Mouse (Mus musculus): Measurements from ENCODE around the gene Dot1l.

Dot1l gene

DNA sequence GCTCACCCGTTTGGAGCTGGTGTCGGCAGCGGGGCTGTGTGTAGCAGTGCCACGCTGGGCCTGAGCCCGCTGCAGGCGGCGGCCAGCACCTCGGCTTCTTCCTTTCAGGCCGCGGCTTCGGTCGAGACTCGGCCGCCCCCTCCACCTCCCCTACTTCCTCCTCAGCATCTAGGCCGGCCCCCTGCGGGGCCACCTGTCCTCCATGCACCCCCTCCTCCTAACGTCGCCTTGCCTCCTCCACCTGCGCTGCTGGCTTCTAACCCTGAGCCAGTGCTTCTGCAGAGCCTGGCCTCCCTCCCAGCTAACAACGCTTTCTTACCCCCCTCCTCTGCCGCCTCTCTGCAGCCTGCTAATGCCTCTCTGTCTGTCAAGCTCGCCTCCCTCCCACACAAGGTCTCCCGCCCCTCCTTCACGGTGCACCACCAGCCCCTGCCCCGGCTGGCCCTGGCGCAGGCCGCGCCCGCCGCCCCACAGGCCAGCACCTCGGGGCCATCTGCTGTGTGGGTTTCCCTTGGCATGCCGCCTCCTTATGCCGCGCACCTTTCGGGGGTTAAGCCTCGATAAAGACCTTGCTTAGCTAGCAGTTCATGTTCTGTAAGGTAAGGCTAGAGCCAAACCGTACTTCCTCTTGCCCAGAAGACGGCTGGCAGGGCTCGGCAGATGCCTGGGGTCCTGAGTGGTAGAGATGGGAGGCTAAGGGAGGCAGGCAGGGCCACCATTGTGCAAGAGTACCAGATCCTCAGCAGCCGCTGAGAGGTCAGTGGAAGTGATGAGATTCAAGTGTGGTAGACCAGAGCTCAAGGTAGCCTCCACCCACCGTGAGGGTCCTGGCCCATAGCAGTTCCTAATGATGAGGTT is 37.4 kb downstream of the Dot1l start:
- DNase-seq (ENCODE audit: low spot score in 2 of 2) = peak in 1 of 2 experiments; percentile 41

DNA sequence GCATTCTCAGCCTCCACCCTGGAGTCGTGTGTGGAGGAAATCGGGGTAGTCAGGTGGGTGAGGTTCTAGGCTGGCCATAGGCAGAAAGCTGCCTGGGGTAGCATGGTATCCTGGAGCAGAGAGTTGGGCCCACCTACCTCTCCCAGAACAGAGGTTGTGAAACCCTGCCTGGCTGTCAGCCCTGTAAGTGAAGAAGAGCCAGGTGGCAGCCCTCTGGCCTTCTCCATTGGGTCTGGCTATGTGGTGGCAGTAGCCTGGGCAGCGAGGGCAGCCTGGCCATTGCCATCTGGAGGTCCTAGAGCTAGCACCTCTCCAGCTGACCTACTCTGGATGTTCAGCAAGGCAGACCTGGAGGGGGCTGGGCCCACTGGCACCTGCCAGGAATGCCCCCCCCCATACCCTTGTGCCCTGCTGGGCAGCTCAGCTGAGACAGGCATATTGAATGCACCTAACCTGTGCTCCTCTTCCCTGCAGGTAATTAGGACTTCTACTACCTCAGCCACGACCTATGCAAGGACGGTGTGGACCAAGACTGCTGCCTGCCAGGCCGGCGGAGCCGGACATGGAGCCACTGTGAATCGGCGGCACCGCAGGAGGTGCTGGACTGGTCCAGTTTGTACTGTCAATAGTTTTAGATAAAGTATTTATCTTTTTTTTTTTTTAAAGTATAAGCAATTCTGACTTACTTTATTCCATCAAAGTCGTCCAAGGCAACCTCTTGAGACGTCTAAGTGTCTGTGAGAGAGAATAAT is 38.2 kb downstream of the Dot1l start:
- DNase-seq (ENCODE audit: low spot score in 2 of 2) = no peak

DNA sequence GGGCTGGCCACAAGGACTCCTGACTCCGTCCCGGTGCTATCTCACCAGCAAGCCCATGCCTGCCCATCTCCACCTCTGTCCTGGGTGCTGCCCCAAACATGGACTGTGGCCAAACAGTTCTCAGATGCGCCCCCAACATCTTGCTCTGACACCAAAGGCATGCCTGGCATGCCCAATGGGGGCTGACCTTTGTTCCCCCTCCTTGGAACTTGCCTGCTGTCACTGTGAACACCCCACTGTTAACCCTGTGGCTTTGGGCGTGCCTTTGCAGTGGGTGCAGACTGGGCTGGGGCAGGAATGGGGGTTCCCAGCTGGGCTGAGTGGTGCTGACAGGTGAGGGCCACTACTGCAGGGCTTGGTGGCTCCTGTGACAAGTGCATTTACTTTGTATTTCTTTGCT is 38.8 kb downstream of the Dot1l start:
- DNase-seq (ENCODE audit: low spot score in 2 of 2) = no peak

DNA sequence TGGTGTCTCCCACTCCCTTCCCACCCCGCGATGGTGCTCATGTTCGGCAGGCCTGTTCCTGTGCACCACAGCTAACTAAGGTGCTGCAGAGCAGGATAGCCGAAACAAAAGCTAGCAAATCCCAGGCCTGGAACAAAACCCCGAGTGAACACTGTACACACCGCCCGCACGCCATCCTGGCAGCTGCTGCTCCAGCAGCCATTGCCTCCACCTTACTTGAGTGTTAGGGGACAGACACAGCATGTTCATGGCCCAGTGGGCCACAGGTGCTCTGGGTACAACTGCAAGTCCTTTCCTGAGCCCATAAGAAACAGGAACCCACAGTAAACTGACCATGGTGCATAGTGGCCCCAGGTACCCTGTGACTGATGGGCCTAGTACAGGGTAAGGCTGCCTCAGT is 39.7 kb downstream of the Dot1l start:
- DNase-seq (ENCODE audit: low spot score in 2 of 2) = no peak

DNA sequence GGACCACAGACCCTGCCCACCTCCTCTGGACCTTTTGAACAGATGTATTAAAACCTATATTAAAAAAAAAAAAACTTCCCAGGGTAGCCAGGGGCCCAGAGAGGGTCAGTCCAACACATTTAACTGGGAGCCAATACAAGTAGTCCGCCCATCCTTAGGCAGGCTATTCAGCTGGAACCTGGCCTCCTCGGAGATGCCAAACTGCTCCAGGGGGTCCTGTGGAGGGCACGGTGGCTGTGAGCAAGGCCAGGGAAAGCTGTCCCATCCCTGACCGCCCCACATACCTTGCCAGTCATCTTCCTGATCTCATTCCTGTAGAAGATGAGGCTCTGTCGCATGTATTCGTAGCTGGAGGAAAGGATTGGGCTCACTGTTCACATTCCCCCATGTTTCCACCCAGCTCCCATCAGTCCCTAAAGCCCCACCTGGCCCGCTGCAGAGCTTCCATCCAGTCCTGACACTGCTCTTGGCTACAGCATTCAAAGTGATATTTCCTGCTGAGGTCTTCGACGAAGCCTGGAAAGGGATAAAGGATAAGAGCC is 41.4 kb downstream of the Dot1l start:
- DNase-seq (ENCODE audit: low spot score in 2 of 2) = no peak

DNA sequence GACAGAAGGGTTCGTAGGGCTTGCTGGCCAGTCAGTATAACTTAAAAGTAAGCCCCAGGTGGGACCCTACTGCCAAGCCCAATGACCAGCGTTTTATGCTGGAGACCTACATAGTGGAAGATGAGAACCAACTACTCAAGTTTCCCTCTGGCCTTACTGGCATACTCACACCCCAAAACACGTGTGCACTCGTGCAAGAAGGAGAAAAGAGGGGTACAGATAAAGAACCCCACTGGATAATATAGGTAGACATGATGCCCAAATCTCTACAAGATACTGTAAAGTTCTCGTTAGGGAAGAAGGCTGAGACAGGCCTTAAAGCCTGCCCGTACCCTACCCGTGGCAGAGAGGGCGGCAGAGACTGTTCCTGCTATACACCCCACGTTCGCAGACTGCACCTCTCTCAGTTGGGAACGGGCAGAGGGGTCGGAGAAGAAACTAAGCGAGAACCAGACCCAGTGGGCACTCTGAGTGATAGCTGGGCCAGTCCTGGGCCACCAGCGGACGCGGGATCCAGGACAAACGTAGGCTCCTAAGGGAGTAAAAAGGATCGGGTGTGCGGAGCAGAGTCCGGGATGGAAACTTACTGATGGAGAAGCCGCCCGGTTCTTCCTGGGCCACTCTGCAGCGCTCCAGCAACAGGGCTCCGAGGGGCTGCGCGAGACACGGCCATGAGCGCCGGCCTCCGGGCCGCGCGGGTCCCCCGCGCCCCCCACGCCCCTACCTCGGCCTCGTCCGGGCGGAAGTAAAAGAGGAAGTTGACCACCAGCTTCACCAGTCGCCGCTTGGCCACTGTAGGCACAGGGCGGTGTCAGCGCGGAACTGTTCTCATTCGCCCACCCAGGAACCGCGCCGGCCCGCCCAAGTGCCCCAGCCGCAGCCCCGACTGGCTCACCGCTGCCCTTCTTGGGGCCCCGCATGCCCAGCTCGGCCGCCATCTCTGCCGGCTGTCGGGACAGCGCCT is 42.5 kb downstream of the Dot1l start:
- DNase-seq (ENCODE audit: low spot score in 2 of 2) = peak in 1 of 2 experiments; percentile 63

DNA sequence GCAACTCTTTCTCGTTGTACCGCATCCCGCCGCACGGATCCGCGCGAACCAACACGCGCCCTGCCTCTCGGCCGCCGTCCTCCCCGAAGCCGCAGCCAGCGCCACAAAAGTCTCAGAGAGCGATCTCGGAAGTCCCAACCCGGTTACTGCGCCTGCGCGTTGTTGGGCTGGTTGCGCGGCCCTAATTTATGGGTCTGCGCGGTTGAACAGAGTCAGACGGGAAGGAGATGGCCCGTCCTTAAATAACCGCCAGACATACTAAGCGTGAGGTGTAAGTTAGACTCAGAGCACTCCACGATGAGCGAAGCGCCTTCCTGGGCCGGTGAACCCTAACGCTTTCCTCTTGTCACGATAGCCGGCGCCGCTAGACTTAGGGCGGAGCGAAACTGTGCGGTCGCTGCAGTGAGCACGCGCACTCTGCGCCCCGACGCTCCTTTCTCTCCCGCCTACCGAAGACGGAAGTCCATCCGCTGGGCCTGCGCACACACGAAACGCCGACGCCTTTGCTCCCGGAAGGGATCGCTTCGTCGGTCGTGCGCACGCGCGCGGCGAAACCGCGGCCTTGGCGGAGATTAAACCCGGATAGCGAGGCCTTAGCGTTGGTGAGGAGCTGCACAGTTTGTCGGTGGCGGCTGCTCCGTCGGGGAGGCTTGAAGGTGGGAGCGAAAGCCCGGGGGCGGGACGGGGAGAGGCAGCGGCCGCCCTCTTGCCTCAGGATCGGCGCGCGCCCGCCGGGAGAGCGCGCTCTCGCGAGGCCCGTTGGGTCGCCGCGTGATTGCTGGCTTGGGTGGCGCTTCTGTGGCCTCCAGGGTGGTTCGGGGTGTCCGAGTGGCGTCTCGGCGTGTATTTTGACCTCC is 43.4 kb downstream of the Dot1l start, which contains the start of the genes Sf3a2 and Plekhj1:
Gene Sf3a2 (plus strand): TSS at position 49 of the 857 bp plus-strand sequence.
Gene Plekhj1 (minus strand): TSS at position 477 of the 857 bp plus-strand sequence.
- DNase-seq (ENCODE audit: low spot score in 2 of 2) = peak; percentile 97 to 98

DNA sequence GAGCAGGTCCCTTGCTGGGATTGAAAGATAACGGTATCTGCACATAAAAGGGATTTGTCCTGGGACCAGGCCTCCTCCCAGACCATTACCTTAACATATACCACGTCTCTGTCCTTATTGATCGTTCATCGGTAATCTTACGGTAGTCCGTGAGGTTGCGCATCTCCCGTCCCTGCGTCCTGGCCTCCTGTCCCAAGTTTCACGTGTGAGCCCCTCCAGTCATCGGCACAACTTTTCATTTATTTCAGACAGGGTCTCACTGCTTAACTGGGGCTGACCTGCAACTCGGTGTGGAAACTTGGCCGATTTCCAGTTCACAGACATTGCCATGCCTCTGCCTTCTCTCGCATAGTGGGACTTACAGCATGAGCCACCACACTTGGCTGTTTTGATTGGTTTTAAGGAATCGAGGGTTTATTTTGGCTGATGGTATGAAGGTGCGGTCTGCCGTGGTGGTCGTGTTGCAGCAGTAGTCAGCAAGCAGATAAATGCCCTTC is 44.1 kb downstream of the Dot1l start:
- DNase-seq (ENCODE audit: low spot score in 2 of 2) = no peak

DNA sequence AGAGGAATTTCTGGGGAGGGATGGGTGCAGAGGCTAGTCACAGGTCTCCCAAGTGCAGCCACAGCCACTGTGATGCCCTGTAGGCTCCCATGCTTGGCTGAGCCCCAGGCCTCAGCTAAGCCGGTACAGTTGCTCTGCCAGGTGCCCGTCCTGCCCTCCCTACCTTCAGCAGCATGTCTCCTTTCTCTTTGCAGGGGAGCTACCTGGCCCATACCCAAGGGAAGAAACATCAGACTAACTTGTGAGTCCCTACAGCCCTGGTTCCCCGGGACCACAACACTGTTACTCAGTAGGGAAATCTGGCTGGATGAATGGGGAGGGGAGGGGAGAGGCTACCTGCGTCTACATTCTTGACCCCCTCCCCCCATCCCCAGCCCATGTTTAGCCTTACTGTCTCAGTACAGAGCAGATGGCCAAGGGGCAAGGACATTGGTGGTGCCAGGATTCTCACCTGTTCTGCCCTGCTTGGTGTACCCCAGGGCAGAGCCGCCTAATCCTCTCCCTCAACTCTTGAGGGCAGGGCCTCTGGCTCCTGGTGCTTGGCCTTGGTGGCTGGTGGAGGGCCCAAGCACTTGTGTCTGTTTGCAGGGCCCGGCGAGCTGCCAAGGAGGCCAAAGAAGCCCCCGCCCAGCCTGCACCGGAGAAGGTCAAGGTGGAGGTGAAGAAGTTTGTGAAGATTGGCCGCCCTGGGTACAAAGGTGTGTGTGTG is 47.4 kb downstream of the Dot1l start:
- DNase-seq (ENCODE audit: low spot score in 2 of 2) = no peak

DNA sequence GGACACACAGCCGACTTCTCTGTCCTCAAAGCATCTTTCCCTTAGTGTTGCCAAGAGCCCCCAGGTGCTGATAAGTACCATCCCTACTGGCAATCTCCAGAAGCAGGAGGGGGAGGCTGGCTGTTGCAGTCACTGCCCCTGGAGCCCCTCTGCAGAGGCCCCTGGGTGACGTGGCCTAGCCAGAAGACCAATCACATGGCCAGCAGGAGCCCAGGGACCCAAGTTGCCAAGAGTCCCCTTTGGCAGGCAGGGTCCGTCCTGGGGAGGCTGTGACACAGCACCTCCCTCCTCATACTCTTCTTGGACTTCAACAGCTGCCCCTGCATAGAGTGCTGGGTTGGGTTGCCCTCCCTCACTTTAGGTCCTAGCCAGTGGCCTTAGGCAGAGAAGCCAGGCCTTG is 48.0 kb downstream of the Dot1l start:
- no peak for DNase-seq (ENCODE audit: low spot score in 2 of 2)

DNA sequence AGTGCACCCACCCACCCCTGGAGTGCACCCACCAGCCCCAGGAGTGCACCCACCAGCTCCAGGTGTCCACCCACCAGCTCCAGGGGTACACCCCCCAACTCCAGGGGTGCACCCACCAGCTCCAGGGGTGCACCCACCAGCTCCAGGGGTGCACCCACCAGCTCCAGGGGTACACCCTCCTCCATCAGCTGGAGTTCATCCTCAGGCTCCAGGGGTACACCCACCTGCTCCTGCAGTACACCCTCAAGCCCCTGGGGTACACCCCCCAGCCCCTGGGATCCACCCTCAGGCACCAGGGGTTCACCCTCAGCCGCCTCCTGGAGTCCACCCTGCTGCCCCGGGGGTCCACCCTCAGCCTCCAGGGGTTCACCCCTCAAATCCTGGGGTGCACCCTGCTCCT is 49.3 kb downstream of the Dot1l start:
- no peak for DNase-seq (ENCODE audit: low spot score in 2 of 2)

DNA sequence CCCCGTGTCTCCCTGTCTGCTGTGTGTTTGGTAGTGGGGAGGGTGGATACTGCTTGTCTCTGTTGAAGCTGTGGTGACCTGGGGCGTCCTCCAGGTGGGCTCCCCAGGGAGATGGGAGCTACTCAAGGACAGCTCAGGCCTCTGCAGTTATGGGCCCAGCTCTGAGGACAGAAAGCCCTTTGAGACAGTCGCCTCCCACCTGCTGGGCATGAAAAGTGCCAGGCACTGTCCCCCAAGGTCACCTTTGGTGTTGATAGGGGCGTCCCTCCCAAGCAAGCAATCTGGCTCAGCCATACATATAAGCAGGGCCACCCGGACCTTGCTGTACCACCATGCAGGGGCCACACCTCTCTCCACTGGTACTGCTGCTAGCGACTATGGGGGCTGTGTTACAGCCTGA is 49.9 kb downstream of the Dot1l start, which contains the start of gene Amh:
Gene Amh (plus strand): TSS at position 328 of the 400 bp plus-strand sequence.
- DNase-seq (ENCODE audit: low spot score in 2 of 2) = no peak

DNA sequence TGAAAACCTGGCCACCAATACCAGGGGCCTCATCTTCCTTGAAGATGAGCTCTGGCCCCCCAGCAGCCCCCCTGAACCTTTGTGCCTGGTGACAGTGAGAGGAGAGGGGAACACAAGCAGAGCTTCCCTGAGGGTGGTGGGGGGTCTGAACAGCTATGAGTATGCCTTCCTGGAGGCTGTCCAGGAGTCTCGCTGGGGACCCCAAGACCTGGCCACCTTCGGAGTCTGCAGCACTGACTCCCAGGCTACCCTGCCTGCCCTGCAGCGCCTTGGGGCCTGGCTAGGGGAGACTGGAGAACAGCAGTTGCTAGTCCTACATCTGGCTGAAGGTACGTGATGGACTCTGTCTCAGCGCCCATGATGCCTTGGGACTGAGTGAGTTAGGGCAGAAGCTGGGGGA is 50.3 kb downstream of the Dot1l start:
- DNase-seq (ENCODE audit: low spot score in 2 of 2) = no peak

DNA sequence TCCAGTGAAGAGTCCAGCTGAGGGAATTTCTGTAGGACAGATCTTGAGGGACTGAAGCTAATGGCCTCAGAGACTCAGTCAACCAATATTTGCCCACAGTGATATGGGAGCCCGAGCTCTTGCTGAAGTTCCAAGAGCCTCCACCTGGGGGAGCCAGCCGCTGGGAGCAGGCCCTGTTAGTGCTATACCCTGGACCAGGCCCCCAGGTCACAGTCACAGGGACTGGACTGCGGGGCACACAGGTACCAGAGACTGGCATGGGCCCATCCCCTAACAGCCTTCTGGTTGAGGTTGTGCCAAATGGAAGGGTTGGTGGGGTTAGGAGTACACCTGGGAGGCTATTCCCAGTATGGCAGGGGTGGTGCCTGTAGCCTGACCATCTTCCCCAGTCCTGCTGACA is 50.9 kb downstream of the Dot1l start:
- DNase-seq (ENCODE audit: low spot score in 2 of 2) = peak; percentile 88 to 93

DNA sequence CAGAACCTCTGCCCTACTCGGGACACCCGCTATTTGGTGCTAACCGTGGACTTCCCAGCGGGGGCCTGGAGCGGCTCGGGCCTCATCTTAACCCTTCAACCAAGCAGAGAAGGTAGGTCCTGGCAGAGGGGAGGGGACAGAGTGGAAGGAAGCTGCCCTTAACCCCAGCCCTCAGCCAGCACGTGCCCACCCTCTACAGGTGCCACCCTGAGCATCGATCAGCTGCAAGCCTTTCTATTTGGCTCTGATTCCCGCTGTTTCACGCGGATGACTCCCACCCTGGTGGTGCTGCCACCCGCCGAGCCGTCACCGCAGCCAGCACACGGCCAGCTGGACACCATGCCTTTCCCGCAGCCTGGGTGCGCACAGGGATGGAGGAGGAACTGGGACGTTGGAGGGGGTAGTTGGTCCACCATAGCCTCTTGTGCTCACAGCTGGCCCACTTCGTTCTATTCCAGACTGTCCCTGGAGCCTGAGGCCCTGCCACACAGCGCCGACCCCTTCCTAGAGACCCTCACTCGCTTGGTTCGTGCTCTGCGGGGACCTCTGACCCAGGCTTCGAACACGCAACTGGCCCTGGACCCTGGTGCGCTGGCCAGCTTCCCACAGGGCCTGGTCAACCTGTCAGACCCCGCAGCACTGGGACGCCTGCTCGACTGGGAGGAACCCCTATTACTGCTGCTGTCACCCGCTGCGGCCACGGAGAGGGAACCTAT is 51.5 kb downstream of the Dot1l start:
- DNase-seq (ENCODE audit: low spot score in 2 of 2) = no peak

DNA sequence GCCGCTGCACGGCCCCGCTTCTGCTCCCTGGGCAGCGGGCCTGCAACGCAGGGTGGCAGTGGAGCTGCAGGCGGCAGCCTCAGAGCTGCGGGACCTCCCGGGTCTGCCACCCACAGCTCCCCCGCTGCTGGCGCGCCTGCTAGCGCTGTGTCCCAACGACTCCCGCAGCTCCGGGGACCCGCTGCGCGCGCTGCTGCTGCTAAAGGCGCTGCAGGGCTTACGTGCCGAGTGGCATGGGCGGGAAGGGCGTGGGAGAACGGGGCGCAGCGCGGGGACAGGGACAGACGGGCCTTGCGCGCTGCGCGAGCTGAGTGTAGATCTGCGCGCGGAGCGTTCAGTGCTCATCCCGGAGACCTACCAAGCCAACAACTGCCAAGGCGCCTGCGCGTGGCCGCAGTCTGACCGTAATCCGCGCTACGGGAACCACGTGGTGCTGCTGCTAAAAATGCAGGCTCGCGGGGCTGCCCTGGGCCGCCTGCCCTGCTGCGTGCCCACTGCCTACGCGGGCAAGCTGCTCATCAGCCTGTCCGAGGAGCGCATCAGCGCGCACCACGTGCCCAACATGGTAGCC is 52.1 kb downstream of the Dot1l start:
- peak in 1 of 2 experiments; percentile 65 for DNase-seq (ENCODE audit: low spot score in 2 of 2)

DNA sequence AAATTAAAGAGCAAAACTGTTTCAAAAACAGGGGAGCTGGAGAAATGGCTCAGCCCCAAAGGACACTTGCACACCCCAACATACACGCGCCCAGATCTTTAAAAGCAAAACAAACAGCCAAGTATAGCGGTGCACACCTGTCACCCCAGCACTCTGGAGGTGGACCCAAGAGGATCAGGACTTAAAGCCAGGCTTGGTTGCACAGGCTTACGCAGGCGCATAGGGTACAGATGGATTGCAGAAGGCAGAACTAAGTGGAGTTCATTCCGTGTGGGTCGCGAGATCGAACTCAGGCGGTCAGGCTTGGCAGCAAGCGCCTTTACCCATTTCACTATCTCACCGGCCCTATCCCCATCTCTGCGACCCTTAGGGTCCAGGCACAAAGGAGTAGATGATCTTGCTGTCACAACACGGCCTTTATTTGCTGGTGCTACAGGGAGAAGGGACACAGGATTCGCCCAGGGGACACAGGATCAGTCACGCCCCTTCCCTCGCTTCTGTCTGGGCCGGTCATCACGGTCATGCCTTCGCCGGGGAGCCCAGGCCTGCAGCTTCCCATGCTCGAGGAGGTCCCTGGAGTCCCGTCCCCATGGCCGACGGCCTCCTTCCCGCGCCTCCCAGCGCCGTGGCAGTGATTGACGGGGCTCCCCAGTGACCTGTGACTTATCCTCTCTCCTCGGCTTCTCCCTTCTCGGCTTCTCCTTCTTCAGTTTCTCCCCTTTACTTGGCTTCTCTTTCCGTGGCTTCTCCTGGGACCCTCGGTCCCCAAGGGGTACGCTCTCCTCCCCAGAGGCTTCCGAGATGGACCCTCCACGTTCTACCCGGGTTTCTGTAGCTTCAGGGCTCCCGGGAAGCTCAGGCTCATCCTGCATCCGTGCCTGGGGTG is 53.3 kb downstream of the Dot1l start:
- DNase-seq (ENCODE audit: low spot score in 2 of 2) = no peak
